Mouse (Mus musculus) embryonic facial prominence, embryonic 12.5 days (tissue): ENCODE measurements at regions not wholly inside any gene's neighbourhood (a gene's known extent, or its start where the extent isn't known, plus 50 kb on each side); places are given as distances from the start of the nearest gene placed in this dataset.

Source experiments
- ATAC-seq: fragments of 200-750 bp; cut with Nextera tagmentation; 2 replicates; pipeline ENCODE4 v1.8.0; 2017; ENCODE audit not compliant: insufficient number of reproducible peaks, insufficient read depth, low FRiP score, low TSS enrichment
- H3K27ac ChIP-seq: fragments of 300-500 bp; sonication (generic); 2 replicates; pipeline ENCODE4 v1.5.1; 2016; ENCODE audit warnings: mild to moderate bottlenecking
- H3K27me3 ChIP-seq: fragments of 300-500 bp; sonication (generic); 2 replicates; pipeline ENCODE4 v1.6.1; 2016; ENCODE audit warnings: mild to moderate bottlenecking, moderate library complexity
- H3K36me3 ChIP-seq: fragments of 300-500 bp; sonication (generic); 2 replicates; pipeline ENCODE4 v1.6.1; 2016; ENCODE audit warnings: mild to moderate bottlenecking
- H3K4me1 ChIP-seq: fragments of 300-500 bp; sonication (generic); 2 replicates; pipeline ENCODE4 v1.6.1; 2016
- H3K4me2 ChIP-seq: fragments of 300-500 bp; sonication (generic); replicated peaks from 2 replicates; pipeline ENCODE4 v1.6.1; 2016; ENCODE audit warnings: mild to moderate bottlenecking, moderate library complexity
- H3K4me3 ChIP-seq: fragments of 300-500 bp; sonication (generic); 2 replicates; pipeline ENCODE4 v1.5.1; 2016; ENCODE audit warnings: mild to moderate bottlenecking
- H3K9ac ChIP-seq: fragments of 300-500 bp; sonication (generic); 2 replicates; pipeline ENCODE4 v1.6.1; 2016; ENCODE audit warnings: mild to moderate bottlenecking, moderate library complexity
- H3K9me3 ChIP-seq: fragments of 300-500 bp; sonication (generic); 2 replicates; pipeline ENCODE4 v1.6.1; 2016; ENCODE audit warnings: mild to moderate bottlenecking, moderate library complexity
- WGBS: fragments of 180-500 bp; shearing (Covaris S2); methylation state at CpG from one replicate; pipeline ENCODE4 v1.1.7; 2016; 5-methylcytosine and 5-hydroxymethylcytosine counted together

GRCm38 (mm10) chr13:30085446-30085845, 50.8 kb upstream of the Mboat1 start:
- Histone ChIP-seq H3K9me3 (0 out of 2 replicates have a peak, but pooled peaks cover 4% of the 10 kb centered on the region), H3K4me3 (no peak overlapping the region), H3K4me2 (no peak overlapping the region), H3K36me3 (no peaks in the 10 kb centered on the region), H3K27ac (no peak overlapping the region), H3K4me1 (peaks cover 2% of the 10 kb centered on the region; the same call in 1 of the 2 replicates), H3K27me3 (no peaks in the 10 kb centered on the region), H3K9ac (no peak overlapping the region)
- 66% methylated on average over 4 of the region's 4 CpGs for WGBS
- no peak for ATAC-seq

GRCm38 (mm10) chr13:30085005-30085404, 51.3 kb upstream of the Mboat1 start:
- 0 out of 2 replicates have a peak, but pooled peaks cover 4% of the 10 kb centered on the region for H3K9me3 ChIP-seq

GRCm38 (mm10) chr13:30084386-30084785, 51.9 kb upstream of the Mboat1 start:
- 76% methylated on average over 5 of the region's 5 CpGs for whole genome bisulfite sequencing
- Histone ChIP-seq H3K36me3 (no peaks in the 10 kb centered on the region), H3K9me3 (0 out of 2 replicates have a peak, but pooled peaks cover 4% of the 10 kb centered on the region), H3K4me1 (peaks cover 10% of the 10 kb centered on the region; the same call in 1 of the 2 replicates), H3K9ac (no peak overlapping the region), H3K4me2 (no peak overlapping the region), H3K27me3 (no peaks in the 10 kb centered on the region), H3K27ac (no peak overlapping the region), H3K4me3 (no peak overlapping the region)
- ATAC-seq: no peak

More at GRCm38 (mm10) chr13:30085005-30085404, 51.3 kb upstream of the Mboat1 start:
- Histone ChIP-seq H3K9ac (no peak overlapping the region), H3K27me3 (no peaks in the 10 kb centered on the region), H3K36me3 (no peaks in the 10 kb centered on the region), H3K4me1 (peaks cover 6% of the 10 kb centered on the region; the same call in 1 of the 2 replicates), H3K4me3 (no peak overlapping the region), H3K27ac (no peak overlapping the region), H3K4me2 (no peak overlapping the region)
- 2% methylated on average over 10 of the region's 10 CpGs for WGBS
- no peak; the same call in 1 of the 2 replicates for ATAC-seq

- no peak for ATAC-seq
Measured at GRCm38 (mm10) chr13:30083949-30084348, 52.3 kb upstream of the Mboat1 start.

GRCm38 (mm10) chr13:30082761-30083160, 53.5 kb upstream of the Mboat1 start:
- H3K9ac ChIP-seq: no peak overlapping the region
- no peak overlapping the region for H3K4me3 ChIP-seq
- H3K4me1 ChIP-seq: peaks cover 10% of the 10 kb centered on the region; the same call in 1 of the 2 replicates
- H3K27me3 ChIP-seq: no peaks in the 10 kb centered on the region
- 19% methylated on average over 2 of the region's 2 CpGs for WGBS
- no peaks in the 10 kb centered on the region for H3K36me3 ChIP-seq
- H3K9me3 ChIP-seq: no peaks in the 10 kb centered on the region
- ATAC-seq: no peak; the same call in 1 of the 2 replicates
- no peak overlapping the region for H3K27ac ChIP-seq
- H3K4me2 ChIP-seq: no peak overlapping the region

More at GRCm38 (mm10) chr13:30083949-30084348, 52.3 kb upstream of the Mboat1 start:
- 78% methylated on average over 6 of the region's 6 CpGs for WGBS
- Histone ChIP-seq H3K27me3 (no peaks in the 10 kb centered on the region), H3K4me3 (no peak overlapping the region), H3K4me2 (no peak overlapping the region), H3K9ac (no peak overlapping the region), H3K9me3 (no peaks in the 10 kb centered on the region), H3K4me1 (peaks cover 10% of the 10 kb centered on the region; the same call in 1 of the 2 replicates), H3K36me3 (no peaks in the 10 kb centered on the region), H3K27ac (no peak overlapping the region)

- no peaks in the 10 kb centered on the region for H3K27me3 ChIP-seq
- H3K4me3 ChIP-seq: no peak overlapping the region
- H3K4me1 ChIP-seq: peaks cover 10% of the 10 kb centered on the region; the same call in 1 of the 2 replicates
- H3K4me2 ChIP-seq: no peak overlapping the region
- H3K9ac ChIP-seq: no peak overlapping the region
- ATAC-seq: no peak
- no peak overlapping the region for H3K27ac ChIP-seq
- 67% methylated on average over 15 of the region's 15 CpGs for WGBS
- H3K36me3 ChIP-seq: no peaks in the 10 kb centered on the region
- no peaks in the 10 kb centered on the region for H3K9me3 ChIP-seq
Measured at GRCm38 (mm10) chr13:30080705-30081474, 55.4 kb upstream of the Mboat1 start.

GRCm38 (mm10) chr13:30074517-30075064, 61.7 kb upstream of the Mboat1 start:
- H3K9me3 ChIP-seq: no peaks in the 10 kb centered on the region
- ATAC-seq: no peak
- no peak overlapping the region for H3K9ac ChIP-seq
- no peaks in the 10 kb centered on the region for H3K27me3 ChIP-seq
- 84% methylated on average over 2 of the region's 2 CpGs for WGBS
- no peak overlapping the region for H3K4me3 ChIP-seq
- no peaks in the 10 kb centered on the region for H3K36me3 ChIP-seq
- H3K4me2 ChIP-seq: no peak overlapping the region
- no peaks in the 10 kb centered on the region for H3K4me1 ChIP-seq
- no peak overlapping the region for H3K27ac ChIP-seq

- no peak for ATAC-seq
- 87% methylated on average over 3 of the region's 3 CpGs for WGBS
- Histone ChIP-seq H3K36me3 (no peaks in the 10 kb centered on the region), H3K4me2 (no peak overlapping the region), H3K27ac (0 out of 2 replicates have a peak overlapping the region, but pooled peaks have one; percentile 36), H3K9ac (no peak overlapping the region), H3K27me3 (no peaks in the 10 kb centered on the region), H3K9me3 (no peaks in the 10 kb centered on the region), H3K4me1 (no peaks in the 10 kb centered on the region), H3K4me3 (no peak overlapping the region)
Measured at GRCm38 (mm10) chr13:30074069-30074468, 62.2 kb upstream of the Mboat1 start.

GRCm38 (mm10) chr13:30069397-30069796, 66.9 kb upstream of the Mboat1 start:
- Histone ChIP-seq H3K4me1 (no peaks in the 10 kb centered on the region), H3K36me3 (no peaks in the 10 kb centered on the region), H3K27me3 (no peaks in the 10 kb centered on the region), H3K27ac (no peak overlapping the region), H3K9me3 (no peaks in the 10 kb centered on the region), H3K4me2 (no peak overlapping the region), H3K4me3 (no peak overlapping the region), H3K9ac (no peak overlapping the region)
- ATAC-seq: no peak
- WGBS: 58% methylated on average over 2 of the region's 2 CpGs

GRCm38 (mm10) chr13:30067581-30068375, 68.5 kb upstream of the Mboat1 start:
- no peaks in the 10 kb centered on the region for H3K27me3 ChIP-seq
- no peaks in the 10 kb centered on the region for H3K9me3 ChIP-seq
- no peaks in the 10 kb centered on the region for H3K36me3 ChIP-seq
- no peaks in the 10 kb centered on the region for H3K4me1 ChIP-seq
- H3K4me2 ChIP-seq: no peak overlapping the region
- H3K4me3 ChIP-seq: no peak overlapping the region
- H3K9ac ChIP-seq: no peak overlapping the region
- ATAC-seq: 0 out of 2 replicates have a peak, but pooled peaks have one; percentile 41
- 0 out of 2 replicates have a peak overlapping the region, but pooled peaks have one; percentile 36 for H3K27ac ChIP-seq
- WGBS: 66% methylated on average over 6 of the region's 6 CpGs

GRCm38 (mm10) chr13:30065520-30065919, 70.8 kb upstream of the Mboat1 start:
- Histone ChIP-seq H3K4me1 (no peaks in the 10 kb centered on the region), H3K4me3 (no peak overlapping the region), H3K9me3 (no peaks in the 10 kb centered on the region), H3K36me3 (no peaks in the 10 kb centered on the region), H3K4me2 (no peak overlapping the region), H3K9ac (no peak overlapping the region), H3K27ac (no peak overlapping the region), H3K27me3 (no peaks in the 10 kb centered on the region)
- WGBS: 58% methylated on average over 8 of the region's 8 CpGs
- ATAC-seq: no peak
